Mouse (Mus musculus): Measurements from ENCODE around the gene Tex46. TPM values are rescaled to one million over a fixed set of nuclear protein-coding genes. Genes with fewer than 3 reads are reported as not detected.

Gene Tex46
- not detected in 2 replicates for polyA plus RNA-seq (2015; fragmentation: Nextera tagmentation; extraction: Ambion mirVana)

- Histone ChIP-seq H3K4me2 (ENCODE audit: low read depth, low read length) (no peak within 1 kb of the TSS), H3K4me1 (ENCODE audit: control insufficient read depth, insufficient read depth, low read length) (no peaks in the 10 kb centered on the region), H3K9ac (ENCODE audit: low read length) (no peak within 1 kb of the TSS), H3K27me3 (ENCODE audit: control insufficient read depth, insufficient read depth, low read length) (no peaks in the 10 kb centered on the region), H3K27ac (ENCODE audit: low read length) (no peak within 1 kb of the TSS), H3K36me3 (ENCODE audit: control insufficient read depth, insufficient read depth) (no peaks in the 10 kb centered on the region), H3K9me3 (replicated peaks; ENCODE audit: control insufficient read depth, low read length) (no peaks in the 10 kb centered on the region), H3K4me3 (ENCODE audit: low read length) (no peak within 1 kb of the TSS)
- no peak for ATAC-seq (replicated peaks; ENCODE audit: extremely low read depth, insufficient read depth, low FRiP score)
- WGBS, result 53% methylated on average over 4 of the region's 4 CpGs
Measured at GRCm38 (mm10) chr4:136610387-136610856, at the start of gene Tex46. TSS of gene Tex46 (plus strand) at chr4:136610437.

- no peak overlapping the region for H3K9ac ChIP-seq (ENCODE audit: low read length)
- peaks cover 5% of the 10 kb centered on the region; the same call in 1 of the 2 replicates for H3K4me1 ChIP-seq (ENCODE audit: control insufficient read depth, insufficient read depth, low read length)
- no peak overlapping the region for H3K4me3 ChIP-seq (ENCODE audit: low read length)
- H3K9me3 ChIP-seq (replicated peaks; ENCODE audit: control insufficient read depth, low read length), result no peaks in the 10 kb centered on the region
- H3K27ac ChIP-seq (ENCODE audit: low read length), result no peak overlapping the region
- peaks cover 29% of the 10 kb centered on the region for H3K36me3 ChIP-seq (ENCODE audit: control insufficient read depth, insufficient read depth)
- H3K27me3 ChIP-seq (ENCODE audit: control insufficient read depth, insufficient read depth, low read length), result no peaks in the 10 kb centered on the region
- H3K4me2 ChIP-seq (ENCODE audit: low read depth, low read length), result no peak overlapping the region
- 78% methylated on average over 6 of the region's 6 CpGs for WGBS
- no peak for ATAC-seq (replicated peaks; ENCODE audit: extremely low read depth, insufficient read depth, low FRiP score)
Measured at GRCm38 (mm10) chr4:136562755-136563154, 47.5 kb upstream of the Tex46 start.

- H3K4me1 ChIP-seq (ENCODE audit: control insufficient read depth, insufficient read depth, low read length), result peaks cover 4% of the 10 kb centered on the region; the same call in 1 of the 2 replicates
- no peak overlapping the region for H3K9ac ChIP-seq (ENCODE audit: low read length)
- H3K9me3 ChIP-seq (replicated peaks; ENCODE audit: control insufficient read depth, low read length), result no peaks in the 10 kb centered on the region
- WGBS, result 76% methylated on average over 3 of the region's 3 CpGs
- no peak overlapping the region for H3K4me2 ChIP-seq (ENCODE audit: low read depth, low read length)
- no peak overlapping the region for H3K4me3 ChIP-seq (ENCODE audit: low read length)
- peaks cover 29% of the 10 kb centered on the region for H3K36me3 ChIP-seq (ENCODE audit: control insufficient read depth, insufficient read depth)
- H3K27me3 ChIP-seq (ENCODE audit: control insufficient read depth, insufficient read depth, low read length), result no peaks in the 10 kb centered on the region
- H3K27ac ChIP-seq (ENCODE audit: low read length), result no peak overlapping the region
- no peak for ATAC-seq (replicated peaks; ENCODE audit: extremely low read depth, insufficient read depth, low FRiP score)
Measured at GRCm38 (mm10) chr4:136568629-136569028, 41.6 kb upstream of the Tex46 start.

- Histone ChIP-seq H3K4me1 (ENCODE audit: control insufficient read depth, insufficient read depth, low read length) (peaks cover 6% of the 10 kb centered on the region), H3K36me3 (ENCODE audit: control insufficient read depth, insufficient read depth) (peaks cover 29% of the 10 kb centered on the region), H3K4me3 (ENCODE audit: low read length) (no peak overlapping the region), H3K9ac (ENCODE audit: low read length) (no peak overlapping the region), H3K27ac (ENCODE audit: low read length) (no peak overlapping the region), H3K9me3 (replicated peaks; ENCODE audit: control insufficient read depth, low read length) (no peaks in the 10 kb centered on the region), H3K27me3 (ENCODE audit: control insufficient read depth, insufficient read depth, low read length) (no peaks in the 10 kb centered on the region), H3K4me2 (ENCODE audit: low read depth, low read length) (no peak overlapping the region)
- ATAC-seq (replicated peaks; ENCODE audit: extremely low read depth, insufficient read depth, low FRiP score), result no peak
Measured at GRCm38 (mm10) chr4:136569998-136570397, 40.2 kb upstream of the Tex46 start.

- no peak overlapping the region for H3K9ac ChIP-seq (ENCODE audit: low read length)
- H3K36me3 ChIP-seq (ENCODE audit: control insufficient read depth, insufficient read depth), result no peaks in the 10 kb centered on the region
- H3K27me3 ChIP-seq (ENCODE audit: control insufficient read depth, insufficient read depth, low read length), result no peaks in the 10 kb centered on the region
- H3K9me3 ChIP-seq (replicated peaks; ENCODE audit: control insufficient read depth, low read length), result no peaks in the 10 kb centered on the region
- H3K4me2 ChIP-seq (ENCODE audit: low read depth, low read length), result no peak overlapping the region
- H3K4me1 ChIP-seq (ENCODE audit: control insufficient read depth, insufficient read depth, low read length), result peaks cover 8% of the 10 kb centered on the region
- WGBS, result 83% methylated on average over 3 of the region's 3 CpGs
- no peak overlapping the region for H3K4me3 ChIP-seq (ENCODE audit: low read length)
- no peak for ATAC-seq (replicated peaks; ENCODE audit: extremely low read depth, insufficient read depth, low FRiP score)
- no peak overlapping the region for H3K27ac ChIP-seq (ENCODE audit: low read length)
Measured at GRCm38 (mm10) chr4:136581885-136582284, 28.4 kb upstream of the Tex46 start.

GRCm38 (mm10) chr4:136587221-136587827, 22.9 kb upstream of the Tex46 start:
- no peak overlapping the region for H3K4me3 ChIP-seq (ENCODE audit: low read length)
- WGBS, result 85% methylated on average over 4 of the region's 4 CpGs
- peaks cover 11% of the 10 kb centered on the region for H3K4me1 ChIP-seq (ENCODE audit: control insufficient read depth, insufficient read depth, low read length)
- no peak overlapping the region for H3K4me2 ChIP-seq (ENCODE audit: low read depth, low read length)
- no peak overlapping the region for H3K9ac ChIP-seq (ENCODE audit: low read length)
- no peak overlapping the region for H3K27ac ChIP-seq (ENCODE audit: low read length)
- H3K9me3 ChIP-seq (replicated peaks; ENCODE audit: control insufficient read depth, low read length), result no peaks in the 10 kb centered on the region
- H3K36me3 ChIP-seq (ENCODE audit: control insufficient read depth, insufficient read depth), result 0 out of 2 replicates have a peak, but pooled peaks cover 4% of the 10 kb centered on the region
- no peaks in the 10 kb centered on the region for H3K27me3 ChIP-seq (ENCODE audit: control insufficient read depth, insufficient read depth, low read length)
- ATAC-seq (replicated peaks; ENCODE audit: extremely low read depth, insufficient read depth, low FRiP score), result no peak

- Histone ChIP-seq H3K9me3 (replicated peaks; ENCODE audit: control insufficient read depth, low read length) (no peaks in the 10 kb centered on the region), H3K27me3 (ENCODE audit: control insufficient read depth, insufficient read depth, low read length) (no peaks in the 10 kb centered on the region), H3K4me1 (ENCODE audit: control insufficient read depth, insufficient read depth, low read length) (peaks cover 11% of the 10 kb centered on the region), H3K4me2 (ENCODE audit: low read depth, low read length) (no peak overlapping the region), H3K27ac (ENCODE audit: low read length) (no peak overlapping the region), H3K4me3 (ENCODE audit: low read length) (no peak overlapping the region), H3K9ac (ENCODE audit: low read length) (no peak overlapping the region), H3K36me3 (ENCODE audit: control insufficient read depth, insufficient read depth) (0 out of 2 replicates have a peak, but pooled peaks cover 8% of the 10 kb centered on the region)
- 59% methylated on average over 4 of the region's 4 CpGs for WGBS
- ATAC-seq (replicated peaks; ENCODE audit: extremely low read depth, insufficient read depth, low FRiP score), result no peak
Measured at GRCm38 (mm10) chr4:136588003-136588402, 22.2 kb upstream of the Tex46 start.

- H3K36me3 ChIP-seq (ENCODE audit: control insufficient read depth, insufficient read depth), result 0 out of 2 replicates have a peak, but pooled peaks cover 8% of the 10 kb centered on the region
- WGBS, result 57% methylated on average over 4 of the region's 4 CpGs
- no peaks in the 10 kb centered on the region for H3K9me3 ChIP-seq (replicated peaks; ENCODE audit: control insufficient read depth, low read length)
- H3K4me3 ChIP-seq (ENCODE audit: low read length), result no peak overlapping the region
- peaks cover 15% of the 10 kb centered on the region for H3K4me1 ChIP-seq (ENCODE audit: control insufficient read depth, insufficient read depth, low read length)
- no peak overlapping the region for H3K27ac ChIP-seq (ENCODE audit: low read length)
- ATAC-seq (replicated peaks; ENCODE audit: extremely low read depth, insufficient read depth, low FRiP score), result no peak
- H3K4me2 ChIP-seq (ENCODE audit: low read depth, low read length), result no peak overlapping the region
- no peak overlapping the region for H3K9ac ChIP-seq (ENCODE audit: low read length)
- H3K27me3 ChIP-seq (ENCODE audit: control insufficient read depth, insufficient read depth, low read length), result no peaks in the 10 kb centered on the region
Measured at GRCm38 (mm10) chr4:136592111-136592510, 18.1 kb upstream of the Tex46 start.

GRCm38 (mm10) chr4:136594006-136594405, 16.2 kb upstream of the Tex46 start:
- Histone ChIP-seq H3K9ac (ENCODE audit: low read length) (no peak overlapping the region), H3K4me2 (ENCODE audit: low read depth, low read length) (no peak overlapping the region), H3K9me3 (replicated peaks; ENCODE audit: control insufficient read depth, low read length) (no peaks in the 10 kb centered on the region), H3K4me3 (ENCODE audit: low read length) (no peak overlapping the region), H3K27me3 (ENCODE audit: control insufficient read depth, insufficient read depth, low read length) (no peaks in the 10 kb centered on the region), H3K36me3 (ENCODE audit: control insufficient read depth, insufficient read depth) (0 out of 2 replicates have a peak, but pooled peaks cover 8% of the 10 kb centered on the region), H3K27ac (ENCODE audit: low read length) (no peak overlapping the region), H3K4me1 (ENCODE audit: control insufficient read depth, insufficient read depth, low read length) (peaks cover 9% of the 10 kb centered on the region; the same call in 1 of the 2 replicates)
- ATAC-seq (replicated peaks; ENCODE audit: extremely low read depth, insufficient read depth, low FRiP score), result no peak
- 86% methylated on average over 2 of the region's 2 CpGs for WGBS

All from heart, embryonic 16.5 days (tissue).